Comparison of ENCODE assay signal across 11 mouse cellular contexts in genomic region chr2:59346443-59346842, GRCm38 (mm10).
DNase-seq lines count a peak whose midpoint lies in the region; ATAC-seq lines count a peak whose summit lies in the region.
"Had no signal": no experiment of that assay in that cellular context is flagged by ENCODE, and none has a peak within 500 bp of the region (broad histone marks: within the 10 kb centered on the region; RNA-seq: fewer than 3 reads in every experiment).

No protein-coding gene starts in this region.

- 42% methylated on average over 12 of the region's 12 CpGs for WGBS in liver, embryonic 12.5 days (ENCODE audit: insufficient replicate concordance)
- WGBS in lung, embryonic 16.5 days = 67% methylated on average over 12 of the region's 12 CpGs

- peaks cover 54% of the 10 kb centered on the region for H3K36me3 ChIP-seq in liver, embryonic 12.5 days
- H3K36me3 ChIP-seq in lung, embryonic 16.5 days (ENCODE audit: control insufficient read depth, insufficient read depth, low read length) = peaks cover 27% of the 10 kb centered on the region

- H3K4me2 ChIP-seq in liver, embryonic 12.5 days = no peak overlapping the region
- H3K4me2 ChIP-seq in lung, embryonic 16.5 days (ENCODE audit: low read depth, low read length) = no peak overlapping the region
- H3K4me2 ChIP-seq: heart, embryonic 13.5 days had no signal

- ATAC-seq in liver, embryonic 12.5 days = no peak
- 0 out of 2 replicates have a peak, but pooled peaks have one; percentile 16 for ATAC-seq in lung, embryonic 16.5 days (ENCODE audit: low read depth)

- no peak overlapping the region for H3K4me3 ChIP-seq in liver, embryonic 12.5 days
- H3K4me3 ChIP-seq in lung, embryonic 16.5 days (ENCODE audit: low read length) = no peak overlapping the region
- H3K4me3 ChIP-seq: heart, embryonic 13.5 days had no signal

- H3K9ac ChIP-seq in liver, embryonic 12.5 days = no peak overlapping the region
- no peak overlapping the region for H3K9ac ChIP-seq in lung, embryonic 16.5 days (ENCODE audit: low read length)
- H3K9ac ChIP-seq: heart, embryonic 13.5 days; liver, embryonic 14.5 days had no signal

- no peak overlapping the region for H3K27ac ChIP-seq in liver, embryonic 12.5 days
- H3K27ac ChIP-seq in lung, embryonic 16.5 days (ENCODE audit: low read length) = no peak overlapping the region
- H3K27ac ChIP-seq: heart, embryonic 13.5 days; liver, embryonic 14.5 days had no signal

- peak; percentile 40 for DNase-seq in liver
- DNase-seq in c-Kit-positive CD71-negative TER-119-negative erythroid progenitor cells, embryonic 14.5 days (ENCODE audit: low read depth) = peak; percentile 23
- DNase-seq in heart, adult 18-20 months = peak; percentile 30 to 66
- DNase-seq in left cerebral cortex, postnatal 4 days = no peak
- DNase-seq in frontal cortex, postnatal 10 days (ENCODE audit: low spot score in 2 of 2) = no peak
- no peak for DNase-seq in thymus, postnatal 10 days (ENCODE audit: low spot score in 2 of 2)
- DNase-seq: right cerebral cortex, postnatal 14 days had no signal

- H3K4me1 ChIP-seq in liver, embryonic 12.5 days = no peaks in the 10 kb centered on the region
- H3K4me1 ChIP-seq in lung, embryonic 16.5 days (replicated peaks; ENCODE audit: control insufficient read depth, insufficient read depth, low read length) = no peaks in the 10 kb centered on the region

- intact Hi-C loops in left cerebral cortex, postnatal 4 days (cut with DNase I) = no loop called here

- H3K9me3 ChIP-seq in liver, embryonic 12.5 days (replicated peaks) = no peaks in the 10 kb centered on the region
- H3K9me3 ChIP-seq in lung, embryonic 16.5 days (ENCODE audit: control insufficient read depth, low read length) = no peaks in the 10 kb centered on the region
- H3K9me3 ChIP-seq: heart, embryonic 13.5 days had no signal

- no peaks in the 10 kb centered on the region for H3K27me3 ChIP-seq in liver, embryonic 12.5 days (replicated peaks)
- H3K27me3 ChIP-seq in lung, embryonic 16.5 days (ENCODE audit: control insufficient read depth, insufficient read depth, low read depth, low read length) = no peaks in the 10 kb centered on the region
- H3K27me3 ChIP-seq: heart, embryonic 13.5 days had no signal

Comparison
In these comparisons a context has a peak if more than half of its experiments do, and no peak if none do; other contexts are left out.
1. DNase-seq: peak in liver (single experiment), c-Kit-positive CD71-negative TER-119-negative erythroid progenitor cells, embryonic 14.5 days (single experiment) and heart, adult 18-20 months (2 of 2); none in left cerebral cortex, postnatal 4 days (single experiment), frontal cortex, postnatal 10 days (0 of 2) and thymus, postnatal 10 days (0 of 2).